Mouse (Mus musculus) embryonic facial prominence, embryonic 15.5 days (tissue): ENCODE data around the gene Olfr414. TPM values are rescaled to one million over a fixed set of nuclear protein-coding genes. Genes with fewer than 3 reads are reported as not detected.

Experiments
- ATAC-seq: fragments of 200-750 bp; cut with Nextera tagmentation; 2 replicates; pipeline ENCODE4 v1.8.0; 2017; ENCODE audit warnings: low read depth, moderate TSS enrichment; ENCODE audit not compliant: insufficient number of reproducible peaks, low FRiP score, low TSS enrichment
- H3K27ac ChIP-seq: fragments of 300-500 bp; sonication (generic); replicated peaks from 2 replicates; pipeline ENCODE4 v1.5.1; 2015; ENCODE audit warnings: mild to moderate bottlenecking, inconsistent platforms
- H3K27me3 ChIP-seq: fragments of 300-500 bp; sonication (generic); 2 replicates; pipeline ENCODE4 v1.6.1; 2015; ENCODE audit warnings: inconsistent platforms
- H3K36me3 ChIP-seq: fragments of 300-500 bp; sonication (generic); 2 replicates; pipeline ENCODE4 v1.6.1; 2015; ENCODE audit warnings: mild to moderate bottlenecking, inconsistent platforms
- H3K4me1 ChIP-seq: fragments of 300-500 bp; sonication (generic); 2 replicates; pipeline ENCODE4 v1.6.1; 2015; ENCODE audit warnings: inconsistent platforms
- H3K4me2 ChIP-seq: fragments of 300-500 bp; sonication (generic); replicated peaks from 2 replicates; pipeline ENCODE4 v1.6.1; 2015; ENCODE audit warnings: mild to moderate bottlenecking, inconsistent platforms
- H3K4me3 ChIP-seq: fragments of 300-500 bp; sonication (generic); replicated peaks from 2 replicates; pipeline ENCODE4 v1.5.1; 2015; ENCODE audit warnings: mild to moderate bottlenecking, inconsistent platforms
- H3K9ac ChIP-seq: fragments of 300-500 bp; sonication (generic); 2 replicates; pipeline ENCODE4 v1.6.1; 2015; ENCODE audit warnings: inconsistent platforms
- H3K9me3 ChIP-seq: fragments of 300-500 bp; sonication (generic); replicated peaks from 2 replicates; pipeline ENCODE4 v1.6.1; 2016; ENCODE audit warnings: inconsistent platforms
- WGBS: fragments of 180-500 bp; shearing (Covaris S2); methylation state at CpG from one replicate; pipeline ENCODE4 v1.1.7; 2015; 5-methylcytosine and 5-hydroxymethylcytosine counted together
- polyA plus RNA-seq: library from polyadenylated mRNA; unstranded; fragments of >200 nt; fragmentation: Nextera tagmentation; extraction: Ambion mirVana; gene quantifications from 2 replicates; pipeline ENCODE4 v1.2.1, GENCODE M21; 2015

The Olfr414 gene
- polyA plus RNA-seq, 1 experiment from 2014 or later = 0.17 TPM

- no peak for ATAC-seq
These were observed 58.7 kb downstream of the Olfr414 start for GRCm38 (mm10) chr1:174482567-174482966.

More at GRCm38 (mm10) chr1:174482567-174482966, 58.7 kb downstream of the Olfr414 start:
- no peak overlapping the region for H3K9ac ChIP-seq
- H3K27ac ChIP-seq = no peak overlapping the region
- no peaks in the 10 kb centered on the region for H3K4me1 ChIP-seq
- no peaks in the 10 kb centered on the region for H3K27me3 ChIP-seq
- WGBS = 86% methylated on average over 6 of the region's 6 CpGs
- no peaks in the 10 kb centered on the region for H3K36me3 ChIP-seq
- H3K4me3 ChIP-seq = no peak overlapping the region
- H3K9me3 ChIP-seq = no peaks in the 10 kb centered on the region
- no peak overlapping the region for H3K4me2 ChIP-seq

Other genes starting within 250 kb of the Olfr414 start
- gene Olfr419, start 172.0 kb upstream of the Olfr414 start, polyA plus RNA-seq = 0.46 and 0.53 TPM in 2 replicates
- not detected in 2 replicates for gene Mptx1, start 93.5 kb upstream of the Olfr414 start, polyA plus RNA-seq
- gene Olfr417, start 58.9 kb upstream of the Olfr414 start, polyA plus RNA-seq = 0.05 TPM in 1 of 2 replicates, not detected in the other
- gene Olfr248, start 33.0 kb upstream of the Olfr414 start, polyA plus RNA-seq = not detected in 2 replicates
- gene Olfr220, start 18.0 kb downstream of the Olfr414 start, polyA plus RNA-seq = 0.09 TPM in 1 of 2 replicates, not detected in the other
- 1.9 and 2.5 TPM in 2 replicates for gene Fmn2, start 77.8 kb downstream of the Olfr414 start, polyA plus RNA-seq